Mouse (Mus musculus) cerebellum, postnatal 36 days (tissue): ENCODE data around the gene Pcnx2.
A peak's percentile ranks its signal among the peaks of the same experiment; 100 is the strongest.

Source experiments
- DNase-seq, 2 experiments: peaks; one replicate each; pipeline ENCODE4 v3.0.0; 2021 to 2022; ENCODE audit warnings: mixed read lengths in 2 of 2

Gene Pcnx2

DNA sequence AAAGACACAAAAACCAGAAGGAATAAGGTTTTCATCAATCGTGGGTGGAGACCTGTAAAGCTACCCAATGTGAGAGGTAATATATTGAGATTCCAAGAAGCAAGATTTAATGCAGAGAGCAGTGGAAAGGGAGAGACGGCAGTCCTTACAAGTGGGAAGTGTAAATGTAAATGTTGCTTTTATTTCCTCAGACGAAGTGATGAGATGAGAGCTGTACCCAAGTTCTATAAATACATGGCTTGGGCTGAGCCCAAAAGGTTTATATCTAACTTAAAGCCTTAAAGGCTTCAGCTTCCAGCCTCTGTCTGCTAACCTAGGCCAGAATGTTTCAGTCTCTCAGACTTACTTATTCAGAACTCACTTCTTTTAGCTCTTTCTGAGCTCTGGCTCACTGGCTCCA is 8.2 kb downstream of the Pcnx2 start:
- DNase-seq = no peak

DNA sequence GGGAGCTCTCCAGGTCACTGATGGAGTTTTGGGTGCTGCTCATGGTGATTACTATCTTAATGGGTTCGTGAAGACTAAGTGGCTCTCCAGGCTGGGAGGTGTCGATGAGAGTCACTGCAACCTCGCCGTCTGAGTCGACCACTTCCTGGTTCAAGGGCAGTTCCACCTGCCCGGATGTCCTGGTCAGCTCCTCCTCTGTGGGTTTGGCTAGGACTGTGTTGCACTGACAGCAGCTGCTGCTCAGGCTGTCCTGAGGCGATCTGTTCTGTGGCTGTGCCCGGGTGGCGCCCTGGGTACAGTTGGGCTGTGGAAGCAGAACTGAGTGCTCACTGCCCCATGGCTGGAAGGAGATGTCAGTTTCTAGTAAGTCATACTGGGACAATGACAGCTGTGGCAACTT is 10.6 kb downstream of the Pcnx2 start:
- no peak for DNase-seq

DNA sequence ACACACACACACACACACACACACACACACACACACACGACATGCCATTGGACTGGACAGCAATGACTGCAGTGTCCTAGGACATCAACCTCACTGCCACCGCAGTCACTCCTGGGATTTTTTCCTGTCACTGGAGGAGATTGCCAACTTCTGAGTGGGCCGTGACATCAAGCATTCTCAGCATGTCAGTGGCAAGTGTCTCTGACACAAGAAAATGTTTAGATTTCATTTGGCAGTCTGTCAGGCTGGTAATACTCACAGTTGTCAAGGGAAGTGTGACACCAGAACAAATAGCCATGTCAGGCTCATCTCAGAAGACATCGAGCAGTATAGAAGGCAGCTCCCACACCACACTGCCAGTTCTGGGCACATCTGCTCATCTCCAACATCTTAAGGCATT is 17.7 kb downstream of the Pcnx2 start:
- no peak for DNase-seq

DNA sequence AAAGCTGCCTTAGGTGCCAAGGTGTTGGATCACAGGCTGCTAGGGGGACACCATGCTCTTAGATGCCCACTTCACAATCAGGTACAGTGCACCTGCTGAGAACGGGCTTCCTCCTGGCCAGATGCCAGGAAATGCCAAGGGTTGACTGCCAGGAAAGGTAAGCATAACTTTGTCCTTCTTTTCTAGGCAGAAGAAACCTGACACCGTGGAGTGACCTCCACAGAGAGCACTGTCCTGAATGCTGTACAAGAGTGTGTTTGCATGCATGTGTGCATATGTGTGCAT is 24.9 kb downstream of the Pcnx2 start:
- peak in 1 of 2 experiments; percentile 12 for DNase-seq

DNA sequence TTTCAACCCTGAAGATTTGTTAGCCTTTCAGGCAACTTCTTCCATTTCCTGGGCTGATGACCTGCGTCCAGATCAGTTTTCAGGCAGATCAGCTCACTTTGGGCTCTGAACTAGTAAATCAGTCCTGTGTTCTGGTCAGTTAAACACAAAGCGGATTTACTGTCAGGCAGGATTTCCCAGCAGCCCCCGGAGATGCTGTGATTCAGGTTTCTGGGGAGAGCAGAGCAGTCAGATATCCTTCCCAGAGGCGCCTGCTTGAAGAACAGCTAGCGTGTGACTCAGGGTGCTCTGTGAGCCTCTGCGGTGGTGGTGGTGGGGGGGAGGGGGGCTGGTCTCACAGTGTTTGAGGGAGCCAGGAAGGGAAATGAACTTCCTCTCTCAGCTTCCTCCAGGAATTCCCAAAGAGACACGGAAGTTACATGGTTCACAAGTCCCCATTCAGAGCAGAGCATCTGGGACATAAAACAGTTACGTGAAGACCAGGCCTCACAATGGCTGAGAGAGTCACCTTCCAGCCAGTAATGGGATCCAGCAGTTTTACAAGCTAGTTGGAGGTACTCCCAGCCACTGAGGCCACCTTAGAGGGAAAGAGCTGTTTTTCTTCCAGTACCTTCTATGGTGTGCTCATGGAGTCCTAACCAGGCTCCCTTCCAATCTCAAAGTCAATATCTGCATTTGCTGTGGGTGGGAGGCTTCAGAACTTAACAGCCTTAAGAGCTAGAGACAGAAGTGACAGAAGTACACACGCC is 25.4 kb downstream of the Pcnx2 start:
- no peak for DNase-seq

DNA sequence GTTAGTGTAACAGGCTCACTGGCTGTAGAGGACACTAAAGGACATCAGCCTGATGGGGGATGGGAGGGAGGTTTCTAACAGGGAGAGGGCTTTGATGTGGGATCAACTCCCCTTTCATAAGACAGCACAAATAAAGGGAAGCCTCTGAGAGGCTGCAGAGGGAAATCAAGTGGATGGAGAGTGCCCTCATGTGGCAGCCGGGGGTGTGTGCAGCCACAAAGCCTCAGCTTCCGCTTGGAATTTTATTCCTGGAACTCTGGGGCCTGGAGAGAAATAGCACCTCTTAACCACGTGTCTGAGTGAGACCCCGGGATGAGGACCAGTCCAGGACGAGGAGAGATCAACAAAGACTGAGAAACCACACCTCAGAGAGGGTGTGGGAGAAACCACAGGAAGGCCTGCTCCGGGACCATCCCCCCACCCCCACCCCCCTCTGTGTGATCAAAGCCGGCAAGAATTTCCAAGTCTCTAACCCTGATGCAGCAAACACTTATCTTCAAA is 27.2 kb downstream of the Pcnx2 start:
- peak; percentile 60 to 69 for DNase-seq

DNA sequence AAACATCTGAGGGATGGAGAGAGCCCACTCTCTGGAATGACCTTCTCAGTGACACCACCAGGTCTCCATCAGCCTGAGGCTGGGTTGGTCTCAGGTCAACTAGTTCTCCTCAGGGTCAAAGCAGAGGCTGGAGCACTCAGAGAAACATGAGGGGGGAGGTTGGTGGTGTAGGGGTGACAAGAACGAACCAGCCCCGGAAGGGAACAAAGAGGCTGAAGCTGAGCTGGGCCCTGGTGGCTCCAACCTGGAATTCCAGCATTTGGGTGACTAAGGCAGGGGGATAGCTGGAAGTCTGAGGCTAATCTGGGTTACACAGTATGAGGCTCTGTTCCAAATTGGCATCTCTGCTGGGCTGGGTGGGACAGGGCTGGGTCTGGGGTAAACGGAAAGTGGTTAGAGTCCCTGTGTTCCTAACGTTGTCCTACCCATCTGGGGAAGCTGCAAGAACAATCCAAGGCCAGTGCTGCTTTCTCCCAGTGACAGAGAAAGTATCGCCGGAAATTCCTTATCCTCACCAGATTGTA is 27.9 kb downstream of the Pcnx2 start:
- no peak for DNase-seq

DNA sequence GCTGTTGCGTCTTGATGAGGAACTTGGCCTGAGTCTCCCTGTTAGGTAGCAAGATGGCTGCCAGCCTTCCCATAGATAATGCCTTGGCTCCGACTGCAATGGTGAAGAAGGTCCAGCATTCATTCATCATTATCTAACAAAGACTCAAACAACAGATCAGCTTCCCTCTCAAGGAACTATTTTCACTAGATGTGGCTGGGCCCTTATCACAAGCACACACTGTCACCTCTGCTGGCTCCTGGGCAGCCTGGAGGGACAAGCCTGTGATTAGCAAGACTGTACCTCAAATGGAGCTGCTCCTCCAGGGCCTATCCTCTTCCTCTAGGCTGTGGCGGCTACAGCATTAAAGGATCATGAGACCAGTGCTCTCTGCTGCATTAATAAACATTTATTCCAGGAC is 28.4 kb downstream of the Pcnx2 start:
- no peak for DNase-seq

DNA sequence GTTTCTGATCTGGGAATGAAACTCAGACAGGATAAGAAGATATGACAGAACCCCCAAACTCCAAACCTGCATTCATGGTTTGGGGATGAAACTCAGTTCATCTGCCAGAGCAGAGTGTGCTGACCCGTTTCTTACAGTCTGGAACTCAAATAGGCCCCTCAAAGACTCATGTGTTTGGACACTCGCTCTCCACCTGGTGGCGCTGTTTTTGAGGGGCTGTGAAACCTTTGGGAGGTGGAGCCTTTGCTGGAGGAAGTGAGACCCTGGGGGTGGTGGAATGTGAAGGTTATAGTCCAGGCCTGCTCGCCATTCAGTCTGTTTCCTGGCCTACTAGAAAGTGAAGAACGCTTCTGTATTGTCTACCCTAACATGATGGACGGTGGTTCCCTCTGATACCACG is 29.6 kb downstream of the Pcnx2 start:
- DNase-seq = no peak

DNA sequence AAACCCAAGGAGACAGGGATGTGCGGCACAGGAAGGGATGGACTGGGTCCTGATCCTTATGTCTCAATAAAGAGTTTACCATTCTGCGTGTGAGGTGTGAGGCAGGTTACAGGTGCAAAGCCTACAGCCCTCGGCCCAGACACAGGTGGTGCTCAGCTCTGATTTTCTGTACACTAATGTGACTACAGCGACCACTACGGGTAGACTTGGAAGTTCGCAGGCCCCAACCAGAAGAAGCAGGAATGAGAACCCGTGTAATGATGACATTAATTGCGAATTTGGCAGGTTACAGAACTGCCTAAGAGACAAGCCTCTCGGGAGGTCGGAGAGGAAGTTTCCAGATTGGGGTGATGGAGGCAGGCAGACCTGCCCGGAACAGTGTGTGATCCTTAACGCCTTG is 32.0 kb downstream of the Pcnx2 start:
- DNase-seq = no peak

DNA sequence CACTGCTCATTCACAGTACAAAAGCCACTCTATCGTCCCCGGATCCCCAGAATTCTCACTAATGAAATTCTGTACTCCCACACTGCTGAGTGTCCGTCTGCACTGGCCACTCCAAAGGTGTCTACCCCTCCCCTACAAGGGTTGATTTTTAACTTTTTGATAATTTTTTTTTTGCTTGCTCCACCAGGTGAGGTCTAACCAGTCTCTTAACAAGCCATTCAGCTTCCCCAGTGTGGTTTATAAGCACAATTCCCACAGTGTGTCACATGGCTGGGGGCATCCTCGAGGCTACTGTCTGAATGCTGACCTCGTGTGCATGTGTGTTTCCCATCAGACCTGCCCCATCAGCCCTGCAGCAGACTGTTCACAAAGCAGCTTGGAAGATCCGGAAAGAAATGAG is 40.9 kb downstream of the Pcnx2 start:
- DNase-seq = no peak

DNA sequence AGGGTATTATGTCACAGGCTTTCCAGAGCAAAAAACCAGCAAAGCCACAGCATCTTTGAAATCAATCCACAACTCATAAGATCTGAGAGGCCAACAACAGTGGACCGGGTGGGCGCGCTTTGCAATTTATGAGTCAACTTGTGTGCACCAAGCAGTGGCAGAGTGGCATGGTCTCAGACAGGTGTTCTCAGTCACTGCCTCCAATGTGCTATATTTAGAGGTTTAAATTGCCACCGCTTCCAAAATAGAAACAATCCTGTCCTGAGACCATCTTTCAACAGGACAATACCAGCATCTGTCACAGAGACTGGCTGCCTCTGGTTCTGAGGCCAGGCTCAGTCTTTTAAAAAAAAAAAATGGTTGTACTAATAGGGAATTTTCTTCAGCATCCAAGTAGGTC is 42.0 kb downstream of the Pcnx2 start:
- no peak for DNase-seq

DNA sequence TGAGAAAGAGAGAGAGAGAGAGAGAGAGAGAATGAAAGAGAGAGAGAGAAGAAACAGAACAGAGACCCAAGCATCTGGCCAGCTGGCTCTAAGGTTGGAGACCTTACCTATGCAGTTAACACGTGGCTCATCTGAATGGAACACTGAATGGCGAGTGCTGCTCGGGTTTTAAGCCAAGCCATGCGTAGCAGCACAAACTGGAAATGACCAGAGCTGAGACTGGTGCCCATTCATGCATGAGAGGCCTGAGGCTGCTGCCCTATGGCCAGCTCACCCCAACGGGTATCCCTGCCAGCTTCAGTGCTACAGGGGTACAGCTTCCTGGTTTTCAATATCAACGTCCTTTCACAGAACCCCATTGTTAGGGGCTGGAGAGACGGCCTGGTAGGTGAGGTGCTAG is 43.7 kb downstream of the Pcnx2 start:
- DNase-seq = no peak

DNA sequence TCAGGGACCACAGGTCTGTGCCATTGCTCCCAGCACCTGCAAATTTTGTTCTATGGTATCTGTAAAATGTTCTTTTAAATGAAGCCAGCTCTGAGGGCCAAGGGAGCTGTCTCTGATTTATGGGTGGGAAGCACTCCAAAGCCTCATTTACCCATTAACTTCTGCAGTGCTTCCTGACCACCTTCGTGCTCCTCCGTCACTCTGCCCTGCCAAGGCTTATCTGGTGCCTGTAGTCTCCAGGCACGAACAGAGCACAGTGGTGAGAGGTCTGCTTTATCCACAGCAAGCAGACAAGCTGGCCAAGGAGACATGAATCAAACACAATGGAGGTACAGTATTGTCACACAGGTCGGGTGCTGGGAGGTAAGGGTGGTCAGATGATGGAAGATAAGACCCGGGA is 44.8 kb downstream of the Pcnx2 start:
- DNase-seq = no peak

DNA sequence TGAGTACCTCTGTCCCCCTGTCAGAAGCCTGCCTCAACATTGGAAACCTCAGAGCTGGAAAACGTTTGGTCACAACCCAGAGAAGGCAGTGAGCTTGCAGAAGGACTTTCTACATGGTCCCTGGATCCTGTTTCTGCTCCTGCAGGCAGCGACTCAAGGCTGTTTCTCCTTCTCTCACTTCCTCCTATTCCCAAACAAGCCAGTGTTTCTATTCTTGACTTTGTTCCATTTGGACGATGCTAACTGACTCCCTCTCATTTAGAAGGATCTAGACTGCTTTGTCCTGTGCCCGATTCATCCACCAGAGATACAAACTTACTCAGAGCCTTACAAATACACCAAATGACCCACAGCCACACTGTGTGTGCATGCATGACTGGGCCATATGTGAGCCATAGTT is 48.9 kb downstream of the Pcnx2 start:
- DNase-seq = no peak

DNA sequence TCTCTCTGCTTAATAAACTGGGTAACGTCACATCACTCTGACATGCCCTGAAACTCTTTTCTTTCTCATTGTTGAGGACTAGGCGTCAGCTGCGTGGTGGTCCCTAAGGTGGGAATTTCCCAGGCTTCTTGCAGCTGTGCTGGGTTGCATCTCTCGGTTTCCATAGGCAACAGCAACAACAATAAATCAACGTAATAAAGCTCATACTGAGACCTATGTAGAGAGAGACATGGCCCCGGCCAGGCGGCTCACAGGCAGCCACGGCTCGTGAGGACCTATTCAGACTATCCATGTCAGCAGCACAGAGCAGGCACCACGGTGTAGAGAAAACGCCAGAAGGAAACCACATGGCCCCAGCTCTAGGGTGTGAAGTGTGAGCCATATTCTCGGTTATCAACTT is 50.3 kb downstream of the Pcnx2 start:
- no peak for DNase-seq

DNA sequence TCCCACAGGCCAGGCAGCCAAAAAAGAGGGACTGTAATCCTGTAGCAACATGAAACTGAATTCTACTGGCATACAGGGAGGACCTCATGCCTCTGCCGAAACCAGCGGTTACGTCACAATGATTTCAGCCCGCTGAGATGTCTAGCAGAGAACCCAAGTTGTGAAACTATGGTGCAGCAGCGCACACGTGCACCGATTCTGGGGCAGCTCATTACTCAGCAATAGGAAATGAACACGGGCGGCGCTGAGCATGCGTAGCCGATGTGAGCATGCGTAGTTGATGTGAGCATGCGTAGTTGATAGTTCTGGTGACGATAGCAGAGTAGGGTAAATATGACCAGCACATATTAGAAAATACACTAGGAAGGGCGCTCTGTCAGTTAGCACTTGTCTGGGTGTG is 52.8 kb downstream of the Pcnx2 start:
- DNase-seq = no peak

DNA sequence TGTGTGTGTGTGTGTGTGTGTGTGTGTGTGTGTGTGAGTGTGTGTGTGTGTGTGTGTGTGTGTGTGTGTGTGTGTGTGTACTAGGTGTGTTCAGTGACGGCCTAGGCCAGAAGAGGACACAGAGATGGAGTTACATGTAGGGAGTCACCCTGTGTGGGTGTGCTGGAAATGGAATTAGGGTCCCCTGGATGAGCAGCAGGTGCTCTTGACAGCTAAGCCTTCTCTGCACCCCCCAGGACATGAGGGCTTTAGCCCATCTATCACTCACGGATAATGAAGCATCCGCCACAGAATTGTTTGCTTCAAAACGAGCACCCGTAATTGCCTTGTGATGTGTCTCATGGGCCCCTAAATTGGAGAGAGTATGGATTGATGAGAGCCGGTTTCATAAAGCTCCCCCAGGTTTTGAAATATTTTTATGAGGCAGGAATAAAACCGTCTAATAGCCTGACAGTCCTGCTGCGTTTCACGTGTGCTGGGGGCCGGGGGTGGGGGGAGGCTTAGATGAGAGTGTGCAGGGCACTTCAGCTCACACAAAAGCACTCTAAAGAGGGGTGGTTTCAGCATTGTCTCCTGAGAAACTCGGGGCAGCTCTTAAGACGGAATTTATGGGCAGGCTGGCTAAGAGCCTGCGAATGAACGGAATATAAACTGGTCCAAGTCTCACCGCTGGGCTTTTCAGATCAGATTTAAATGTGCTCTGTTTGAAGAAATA is 54.8 kb downstream of the Pcnx2 start:
- no peak for DNase-seq

DNA sequence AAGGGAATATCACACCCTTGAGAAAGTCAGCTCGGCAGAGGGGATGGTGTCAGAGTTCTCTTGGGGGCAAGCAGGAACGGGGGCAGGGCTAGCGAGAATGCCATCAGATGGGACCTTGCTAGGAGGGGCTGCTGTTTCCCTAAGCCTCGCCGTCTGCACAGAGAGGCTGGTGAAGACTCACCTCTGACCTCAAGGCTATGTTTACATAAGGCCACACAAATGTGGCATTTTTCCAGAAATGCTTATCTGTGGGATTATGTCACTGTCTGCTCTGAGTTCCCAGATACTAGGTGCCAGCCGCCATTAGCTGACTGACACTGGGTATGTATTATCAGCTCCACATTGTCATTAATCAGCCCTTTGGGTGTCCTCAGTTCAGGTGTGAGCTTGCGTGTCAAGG is 56.0 kb downstream of the Pcnx2 start:
- no peak for DNase-seq

DNA sequence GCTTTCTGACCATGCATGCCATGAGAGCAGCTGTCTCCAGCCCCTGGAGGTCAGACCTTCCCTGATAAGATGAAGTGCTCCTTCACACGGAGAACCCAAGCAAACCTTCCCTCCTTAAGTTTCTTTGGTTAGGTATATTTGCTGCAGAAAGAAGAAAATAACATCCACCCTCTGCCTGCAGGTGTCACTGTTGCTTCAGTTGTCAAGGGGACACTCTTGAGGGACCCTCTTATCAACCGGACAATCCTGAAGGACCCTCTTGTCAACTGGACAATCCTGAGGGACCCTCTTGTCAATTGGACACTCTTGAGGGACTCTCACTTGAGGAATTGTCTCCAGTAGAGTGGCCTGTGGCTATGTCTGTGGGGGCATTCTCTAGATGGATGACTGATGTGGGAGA is 73.4 kb downstream of the Pcnx2 start:
- no peak for DNase-seq

DNA sequence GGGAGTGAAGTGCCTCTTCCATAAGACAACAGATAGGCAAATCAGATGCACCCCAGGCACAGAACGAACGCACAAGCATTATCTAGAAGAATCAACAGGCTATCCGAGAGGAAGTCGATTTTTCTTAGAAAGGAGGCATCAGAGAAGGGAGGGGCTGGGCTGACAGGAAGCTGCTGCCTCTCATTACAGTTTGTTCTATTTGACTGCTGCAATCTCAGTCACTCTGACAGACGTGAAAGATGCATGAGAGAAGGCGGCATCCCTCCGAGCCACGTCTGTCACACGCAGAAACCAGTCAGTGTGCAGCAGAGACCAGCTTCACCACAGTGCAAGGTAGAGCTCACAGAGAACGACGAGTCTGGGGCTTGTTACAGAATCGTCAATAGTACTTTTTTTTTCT is 74.4 kb downstream of the Pcnx2 start:
- DNase-seq = no peak

DNA sequence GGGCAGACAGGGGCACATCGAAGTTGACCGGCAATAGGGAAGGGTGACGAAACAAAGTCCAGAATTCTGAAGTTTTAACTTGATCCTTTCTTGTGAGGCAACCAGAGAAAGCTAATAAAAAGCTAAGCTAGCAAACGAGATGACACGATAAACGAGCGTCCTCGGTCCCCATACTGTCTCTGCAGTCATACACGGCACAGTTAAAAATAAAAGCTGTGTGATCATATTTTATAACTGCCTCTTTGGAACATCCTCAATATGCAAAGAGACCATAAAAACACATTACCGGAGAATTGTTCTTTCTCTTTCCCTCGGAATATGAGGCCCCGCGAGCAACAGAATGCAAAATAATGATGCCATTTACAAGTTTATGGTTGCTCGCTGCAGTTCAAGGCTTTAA is 76.1 kb downstream of the Pcnx2 start:
- no peak for DNase-seq

DNA sequence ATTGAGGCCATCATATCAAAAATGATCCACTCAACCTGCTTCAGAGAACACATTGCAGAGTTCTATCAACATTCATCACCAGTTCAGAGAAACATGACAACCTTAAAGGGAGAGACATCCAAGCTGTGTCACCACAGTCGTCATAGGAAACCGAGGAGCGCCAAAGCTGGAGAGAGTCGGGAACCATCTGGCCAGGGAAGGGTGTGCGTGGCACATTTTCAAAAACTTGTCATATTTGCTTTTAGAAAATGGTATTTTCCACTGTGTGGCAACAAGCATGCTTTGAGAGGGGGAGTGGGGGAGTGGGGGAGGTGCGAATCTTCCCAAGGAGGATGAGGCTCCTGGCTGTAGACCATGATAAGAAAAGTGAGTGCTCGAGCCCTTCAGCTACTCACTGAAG is 78.3 kb downstream of the Pcnx2 start:
- DNase-seq = peak in 1 of 2 experiments; percentile 15

DNA sequence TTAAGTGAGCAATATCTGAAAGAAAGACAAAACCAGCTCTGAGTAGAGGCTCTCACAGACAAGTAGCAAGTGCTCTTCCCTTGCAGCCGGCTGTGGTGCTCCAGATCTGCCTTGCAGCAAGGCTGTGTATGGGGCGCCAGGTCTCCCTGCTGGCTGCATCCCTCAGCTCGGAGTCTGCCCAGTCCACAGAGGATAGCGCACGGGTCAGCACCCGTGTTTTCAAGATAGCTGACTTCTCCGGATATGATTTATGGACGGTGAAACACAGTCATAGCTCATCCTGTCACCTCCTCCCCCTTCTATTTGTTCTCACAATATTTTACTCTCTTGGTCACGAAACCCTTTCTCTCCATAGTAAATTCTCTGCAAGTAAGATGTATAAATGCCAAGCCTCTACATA is 79.3 kb downstream of the Pcnx2 start:
- DNase-seq = no peak

DNA sequence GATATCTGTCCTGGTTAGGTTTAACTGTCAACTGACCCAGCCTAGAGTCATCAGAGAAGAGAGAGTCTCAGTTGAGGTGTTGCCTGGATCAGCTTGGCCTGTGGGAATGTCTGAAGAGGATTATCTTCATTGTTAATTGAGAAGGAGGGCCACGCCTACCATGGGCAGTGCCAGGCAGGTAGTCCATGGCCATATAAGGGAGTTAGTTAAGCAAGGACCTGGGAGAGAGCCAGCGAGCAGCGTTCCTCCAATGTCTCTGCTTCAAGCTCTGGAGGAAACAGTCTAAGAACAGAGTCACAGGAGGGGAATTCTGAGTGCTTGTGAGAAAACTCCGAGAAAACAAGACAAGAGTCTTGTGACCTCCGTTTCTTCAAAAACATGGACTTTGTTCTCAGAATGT is 81.4 kb downstream of the Pcnx2 start:
- DNase-seq = no peak
